Mouse (Mus musculus): ENCODE data around the gene Kremen2. TPM values are rescaled to one million over a fixed set of nuclear protein-coding genes. Genes with fewer than 3 reads are reported as not detected.

The Kremen2 gene
- total RNA-seq (2014; rRNA removed) (not detected in 2 replicates), polyA plus RNA-seq (2012; rRNA removed) (0.06 TPM in 1 of 2 replicates, not detected in the other)

GRCm38 (mm10) chr17:23745301-23746251, at the start of gene Kremen2:
Gene Kremen2, minus strand, starts transcription at chr17:23745833.
- H3K27me3 ChIP-seq (ENCODE audit: control insufficient read depth, insufficient read depth, low read length) = peaks cover 35% of the 10 kb centered on the region
- no peak for DNase-seq (ENCODE audit: extremely low read depth, low read depth, low spot score)
- no peaks in the 10 kb centered on the region for H3K4me1 ChIP-seq (ENCODE audit: control insufficient read depth, insufficient read depth, low read length)
- WGBS = 6% methylated on average over 43 of the region's 45 CpGs
- H3K4me3 ChIP-seq (ENCODE audit: insufficient read depth, low read depth, low read length) = no peak within 1 kb of the TSS
- no peak within 1 kb of the TSS for H3K27ac ChIP-seq (replicated peaks; ENCODE audit: insufficient read depth, low read depth, low read length)
- H3K9ac ChIP-seq (ENCODE audit: low read depth, low read length) = no peak within 1 kb of the TSS
- TF ChIP-seq CTCF (IDR thresholded peaks at IDR 0.05; ENCODE audit: low read depth, low read length) (no peak), POLR2A (IDR thresholded peaks at IDR 0.05; ENCODE audit: extremely low read depth, insufficient read depth, low read length) (no peak)
- no peaks in the 10 kb centered on the region for H3K36me3 ChIP-seq (ENCODE audit: control insufficient read depth, insufficient read depth, low read length)
- H3K79me2 ChIP-seq (ENCODE audit: control insufficient read depth, insufficient read depth, low read length) = no peaks in the 10 kb centered on the region

GRCm38 (mm10) chr17:23795323-23795722, 49.7 kb upstream of the Kremen2 start:
- H3K4me3 ChIP-seq (ENCODE audit: insufficient read depth, low read depth, low read length) = no peak overlapping the region
- H3K4me1 ChIP-seq (ENCODE audit: control insufficient read depth, insufficient read depth, low read length) = peaks cover 4% of the 10 kb centered on the region; the same call in 1 of the 2 replicates
- H3K27ac ChIP-seq (replicated peaks; ENCODE audit: insufficient read depth, low read depth, low read length) = no peak overlapping the region
- H3K36me3 ChIP-seq (ENCODE audit: control insufficient read depth, insufficient read depth, low read length) = no peaks in the 10 kb centered on the region
- TF ChIP-seq POLR2A (IDR thresholded peaks at IDR 0.05; ENCODE audit: extremely low read depth, insufficient read depth, low read length) (no peak), CTCF (IDR thresholded peaks at IDR 0.05; ENCODE audit: low read depth, low read length) (no peak)
- H3K9ac ChIP-seq (ENCODE audit: low read depth, low read length) = no peak overlapping the region
- H3K79me2 ChIP-seq (ENCODE audit: control insufficient read depth, insufficient read depth, low read length) = no peaks in the 10 kb centered on the region
- H3K27me3 ChIP-seq (ENCODE audit: control insufficient read depth, insufficient read depth, low read length) = no peaks in the 10 kb centered on the region
- WGBS = 96% methylated on average over 8 of the region's 8 CpGs
- no peak for DNase-seq (ENCODE audit: extremely low read depth, low read depth, low spot score)

- Histone ChIP-seq H3K27me3 (ENCODE audit: control insufficient read depth, insufficient read depth, low read length) (no peaks in the 10 kb centered on the region), H3K4me1 (ENCODE audit: control insufficient read depth, insufficient read depth, low read length) (peaks cover 11% of the 10 kb centered on the region), H3K36me3 (ENCODE audit: control insufficient read depth, insufficient read depth, low read length) (no peaks in the 10 kb centered on the region), H3K4me3 (ENCODE audit: insufficient read depth, low read depth, low read length) (peak overlapping the region; percentile 77), H3K9ac (ENCODE audit: low read depth, low read length) (peak overlapping the region; percentile 87), H3K79me2 (ENCODE audit: control insufficient read depth, insufficient read depth, low read length) (no peaks in the 10 kb centered on the region), H3K27ac (replicated peaks; ENCODE audit: insufficient read depth, low read depth, low read length) (peak overlapping the region; percentile 70; the same call in 1 of the 2 replicates)
- WGBS = 33% methylated on average over 2 of the region's 2 CpGs
- DNase-seq (ENCODE audit: extremely low read depth, low read depth, low spot score) = peak; percentile 37
- TF ChIP-seq POLR2A (IDR thresholded peaks at IDR 0.05; ENCODE audit: extremely low read depth, insufficient read depth, low read length) = no peak
- TF ChIP-seq CTCF (IDR thresholded peaks at IDR 0.05; ENCODE audit: low read depth, low read length) = no peak
Observed at GRCm38 (mm10) chr17:23791079-23791357, 45.4 kb upstream of the Kremen2 start.

- Histone ChIP-seq H3K4me1 (ENCODE audit: control insufficient read depth, insufficient read depth, low read length) (peaks cover 11% of the 10 kb centered on the region), H3K27ac (replicated peaks; ENCODE audit: insufficient read depth, low read depth, low read length) (peak within 1 kb of the TSS; percentile 70), H3K79me2 (ENCODE audit: control insufficient read depth, insufficient read depth, low read length) (no peaks in the 10 kb centered on the region), H3K4me3 (ENCODE audit: insufficient read depth, low read depth, low read length) (peak within 1 kb of the TSS; percentile 77), H3K27me3 (ENCODE audit: control insufficient read depth, insufficient read depth, low read length) (no peaks in the 10 kb centered on the region), H3K36me3 (ENCODE audit: control insufficient read depth, insufficient read depth, low read length) (no peaks in the 10 kb centered on the region), H3K9ac (ENCODE audit: low read depth, low read length) (peak within 1 kb of the TSS; percentile 87)
- TF ChIP-seq CTCF (IDR thresholded peaks at IDR 0.05; ENCODE audit: low read depth, low read length) (no peak), POLR2A (IDR thresholded peaks at IDR 0.05; ENCODE audit: extremely low read depth, insufficient read depth, low read length) (0 out of 2 replicates have a peak, but pooled peaks have one; percentile 38)
- 2% methylated on average over 29 of the region's 29 CpGs for WGBS
- DNase-seq (ENCODE audit: extremely low read depth, low read depth, low spot score) = no peak
Observed at GRCm38 (mm10) chr17:23790269-23791078, 44.8 kb upstream of the Kremen2 start, which contains the start of gene Srrm2. Gene Srrm2, plus strand, starts transcription at chr17:23790532.

- H3K27ac ChIP-seq (replicated peaks; ENCODE audit: insufficient read depth, low read depth, low read length) = peak overlapping the region; percentile 70; the same call in 1 of the 2 replicates
- 26% methylated on average over 8 of the region's 8 CpGs for WGBS
- no peaks in the 10 kb centered on the region for H3K79me2 ChIP-seq (ENCODE audit: control insufficient read depth, insufficient read depth, low read length)
- H3K9ac ChIP-seq (ENCODE audit: low read depth, low read length) = peak overlapping the region; percentile 87
- H3K4me3 ChIP-seq (ENCODE audit: insufficient read depth, low read depth, low read length) = peak overlapping the region; percentile 77; the same call in 1 of the 2 replicates
- TF ChIP-seq POLR2A (IDR thresholded peaks at IDR 0.05; ENCODE audit: extremely low read depth, insufficient read depth, low read length) (no peak), CTCF (IDR thresholded peaks at IDR 0.05; ENCODE audit: low read depth, low read length) (no peak)
- no peaks in the 10 kb centered on the region for H3K36me3 ChIP-seq (ENCODE audit: control insufficient read depth, insufficient read depth, low read length)
- no peak for DNase-seq (ENCODE audit: extremely low read depth, low read depth, low spot score)
- H3K27me3 ChIP-seq (ENCODE audit: control insufficient read depth, insufficient read depth, low read length) = no peaks in the 10 kb centered on the region
- H3K4me1 ChIP-seq (ENCODE audit: control insufficient read depth, insufficient read depth, low read length) = peaks cover 11% of the 10 kb centered on the region
Observed at GRCm38 (mm10) chr17:23789749-23790268, 44.2 kb upstream of the Kremen2 start.

Measured in liver, adult 2 months (tissue).